Mouse (Mus musculus): Measurements from ENCODE around the gene Mlf1.

GRCm38 (mm10) chr3:67366087-67366892 is 7.6 kb upstream of the Mlf1 start:
- TF ChIP-seq CTCF (conservative IDR thresholded peaks at IDR 0.05; ENCODE audit: insufficient read depth, insufficient read length, low read depth, low read length) (no peak), POLR2A (IDR thresholded peaks at IDR 0.05; ENCODE audit: low read depth, low read length) (no peak)

Data from kidney, adult 2 months (tissue).